Mouse (Mus musculus): Measurements from ENCODE around the gene Henmt1.

Gene Henmt1

GRCm38 (mm10) chr3:108940001-108940633 is 444 bp downstream of the Henmt1 start, which contains the start of gene Gm9857:
TSS of gene Gm9857 (minus strand) at chr3:108940445.
- no peak for DNase-seq (ENCODE audit: low read depth, low spot score)

GRCm38 (mm10) chr3:108940996-108941395 is 1.3 kb downstream of the Henmt1 start:
- no peak for DNase-seq (ENCODE audit: low read depth, low spot score)

GRCm38 (mm10) chr3:108957976-108958375 is 18.3 kb downstream of the Henmt1 start:
- DNase-seq (ENCODE audit: low read depth, low spot score) = no peak

GRCm38 (mm10) chr3:108959680-108960295 is 20.1 kb downstream of the Henmt1 start:
- DNase-seq (ENCODE audit: low read depth, low spot score) = no peak

- DNase-seq (ENCODE audit: low read depth, low spot score) = no peak
Observed at GRCm38 (mm10) chr3:108961226-108961625, 21.6 kb downstream of the Henmt1 start.

- DNase-seq (ENCODE audit: low read depth, low spot score) = no peak
Observed at GRCm38 (mm10) chr3:108961655-108962054, 22.0 kb downstream of the Henmt1 start.

- no peak for DNase-seq (ENCODE audit: low read depth, low spot score)
Observed at GRCm38 (mm10) chr3:108963278-108963677, 23.6 kb downstream of the Henmt1 start.

GRCm38 (mm10) chr3:108963776-108964175 is 24.1 kb downstream of the Henmt1 start:
- DNase-seq (ENCODE audit: low read depth, low spot score) = no peak

GRCm38 (mm10) chr3:108964361-108965044 is 24.8 kb downstream of the Henmt1 start:
- DNase-seq (ENCODE audit: low read depth, low spot score) = no peak

- DNase-seq (ENCODE audit: low read depth, low spot score) = no peak
Observed at GRCm38 (mm10) chr3:108966051-108966450, 26.4 kb downstream of the Henmt1 start.

GRCm38 (mm10) chr3:108973980-108974660 is 34.4 kb downstream of the Henmt1 start:
- DNase-seq (ENCODE audit: low read depth, low spot score) = no peak

GRCm38 (mm10) chr3:108974920-108975485 is 35.3 kb downstream of the Henmt1 start:
- no peak for DNase-seq (ENCODE audit: low read depth, low spot score)

- no peak for DNase-seq (ENCODE audit: low read depth, low spot score)
Observed at GRCm38 (mm10) chr3:108977340-108978030, 37.8 kb downstream of the Henmt1 start.

GRCm38 (mm10) chr3:108981946-108982345 is 42.3 kb downstream of the Henmt1 start:
- no peak for DNase-seq (ENCODE audit: low read depth, low spot score)

- DNase-seq (ENCODE audit: low read depth, low spot score) = no peak
Observed at GRCm38 (mm10) chr3:108983989-108984388, 44.3 kb downstream of the Henmt1 start.

- no peak for DNase-seq (ENCODE audit: low read depth, low spot score)
Observed at GRCm38 (mm10) chr3:108986534-108986933, 46.9 kb downstream of the Henmt1 start.

GRCm38 (mm10) chr3:108987009-108987659 is 47.5 kb downstream of the Henmt1 start:
- DNase-seq (ENCODE audit: low read depth, low spot score) = no peak

- no peak for DNase-seq (ENCODE audit: low read depth, low spot score)
Observed at GRCm38 (mm10) chr3:108989971-108990548, 50.4 kb downstream of the Henmt1 start.

- no peak for DNase-seq (ENCODE audit: low read depth, low spot score)
Observed at GRCm38 (mm10) chr3:108994477-108994876, 54.8 kb downstream of the Henmt1 start.

- no peak for DNase-seq (ENCODE audit: low read depth, low spot score)
Observed at GRCm38 (mm10) chr3:108995379-108995778, 55.7 kb downstream of the Henmt1 start.

All from retina, adult 2 months (tissue).